Mouse (Mus musculus) lung, embryonic 16.5 days (tissue): ENCODE data around the gene Hacl1. TPM values are rescaled to one million over a fixed set of nuclear protein-coding genes. Genes with fewer than 3 reads are reported as not detected.
"Not testable (repeated sequence)": the region's sequence is repeated elsewhere in the genome, so short reads cannot be mapped to it uniquely, and the experiment has no call there.

Experiments
- ATAC-seq: fragments of 200-750 bp; cut with Nextera tagmentation; 2 replicates; pipeline ENCODE4 v1.8.0; 2017; ENCODE audit warnings: low read depth, mild to moderate bottlenecking, moderate library complexity
- H3K27ac ChIP-seq: fragments of 300-500 bp; sonication (generic); 2 replicates; pipeline ENCODE4 v1.5.1; 2014; ENCODE audit warnings: mild to moderate bottlenecking, control low read depth, low read length
- H3K27me3 ChIP-seq: fragments of 300-500 bp; sonication (generic); 2 replicates; pipeline ENCODE4 v1.6.1; 2014; ENCODE audit warnings: low read depth, low read length, mixed read lengths; ENCODE audit not compliant: control insufficient read depth, insufficient read depth
- H3K36me3 ChIP-seq: fragments of 300-500 bp; sonication (generic); 2 replicates; pipeline ENCODE4 v1.6.1; 2014; ENCODE audit warnings: low read length; ENCODE audit not compliant: control insufficient read depth, insufficient read depth
- H3K4me1 ChIP-seq: fragments of 300-500 bp; sonication (generic); replicated peaks from 2 replicates; pipeline ENCODE4 v1.6.1; 2014; ENCODE audit warnings: low read length, mixed read lengths; ENCODE audit not compliant: control insufficient read depth, insufficient read depth
- H3K4me2 ChIP-seq: fragments of 300-500 bp; sonication (generic); 2 replicates; pipeline ENCODE4 v1.6.1; 2014; ENCODE audit warnings: low read depth, low read length, control low read depth
- H3K4me3 ChIP-seq: fragments of 300-500 bp; sonication (generic); 2 replicates; pipeline ENCODE4 v1.5.1; 2014; ENCODE audit warnings: mild to moderate bottlenecking, low read length, control low read depth
- H3K9ac ChIP-seq: fragments of 300-500 bp; sonication (generic); 2 replicates; pipeline ENCODE4 v1.6.1; 2014; ENCODE audit warnings: low read length, control low read depth
- H3K9me3 ChIP-seq: fragments of 300-500 bp; sonication (generic); 2 replicates; pipeline ENCODE4 v1.6.1; 2016; ENCODE audit warnings: low read length; ENCODE audit not compliant: control insufficient read depth
- WGBS: fragments of 180-500 bp; shearing (Covaris S2); extraction: QIAGEN DNeasy Blood & Tissue Kit; methylation state at CpG from one replicate; pipeline ENCODE4 v1.1.7; 2014; 5-methylcytosine and 5-hydroxymethylcytosine counted together
- polyA plus RNA-seq: library from polyadenylated mRNA; unstranded; fragments of >200 nt; fragmentation: Nextera tagmentation; extraction: Ambion mirVana; gene quantifications from 2 replicates; pipeline ENCODE4 v1.2.1, GENCODE M21; 2015

Gene Hacl1
- polyA plus RNA-seq, 1 experiment from 2014 or later, result 11.4 TPM

DNA sequence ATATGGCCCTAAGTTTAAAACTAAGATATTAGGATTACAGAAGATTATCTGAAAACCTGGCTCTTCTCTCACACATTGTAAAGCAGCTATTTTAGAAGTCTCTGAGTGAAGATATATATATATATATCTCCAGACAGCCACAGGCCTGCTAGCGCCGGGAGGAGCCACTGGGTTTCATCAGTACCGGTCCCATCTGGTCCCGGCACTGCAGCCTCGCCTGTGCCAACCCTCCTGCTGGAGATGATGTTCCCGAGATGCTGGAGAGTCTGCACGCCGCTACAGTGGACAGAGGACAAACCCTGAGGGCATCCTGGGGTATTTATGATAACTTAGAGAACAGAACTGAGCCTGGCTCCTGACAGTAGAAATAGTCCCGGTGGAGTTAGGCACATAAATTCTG is 23.9 kb downstream of the Hacl1 start:
- no peak for ATAC-seq
- Histone ChIP-seq H3K4me1 (no peaks in the 10 kb centered on the region), H3K4me2 (no peak overlapping the region), H3K9me3 (no peaks in the 10 kb centered on the region), H3K27ac (no peak overlapping the region), H3K36me3 (no peaks in the 10 kb centered on the region), H3K4me3 (no peak overlapping the region), H3K9ac (no peak overlapping the region), H3K27me3 (no peaks in the 10 kb centered on the region)
- WGBS, result 88% methylated on average over 9 of the region's 9 CpGs

DNA sequence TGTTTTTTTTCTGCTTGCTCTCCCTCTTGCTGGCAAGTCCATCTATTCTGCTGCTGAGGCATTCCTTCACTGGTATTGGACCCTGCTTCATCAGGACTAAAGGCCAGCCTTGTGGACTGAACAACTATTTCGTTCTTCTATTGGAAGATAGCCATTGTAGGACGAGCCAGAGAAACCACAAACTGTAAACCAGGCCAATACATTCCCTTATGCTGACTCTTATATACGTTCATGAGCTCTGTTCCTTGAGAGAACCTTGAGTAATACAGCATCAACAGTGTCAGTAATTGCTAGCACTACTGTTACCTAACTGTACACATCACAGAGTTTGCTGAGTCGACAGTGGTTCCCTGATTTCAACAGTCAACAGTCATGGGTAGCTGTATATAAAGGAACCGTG is 27.4 kb downstream of the Hacl1 start:
- no peak overlapping the region for H3K27ac ChIP-seq
- H3K9ac ChIP-seq, result no peak overlapping the region
- no peaks in the 10 kb centered on the region for H3K36me3 ChIP-seq
- H3K4me3 ChIP-seq, result no peak overlapping the region
- H3K4me2 ChIP-seq, result no peak overlapping the region
- no peak for ATAC-seq
- 78% methylated on average over 5 of the region's 5 CpGs for WGBS
- H3K27me3 ChIP-seq, result no peaks in the 10 kb centered on the region
- H3K4me1 ChIP-seq, result no peaks in the 10 kb centered on the region
- no peaks in the 10 kb centered on the region for H3K9me3 ChIP-seq

DNA sequence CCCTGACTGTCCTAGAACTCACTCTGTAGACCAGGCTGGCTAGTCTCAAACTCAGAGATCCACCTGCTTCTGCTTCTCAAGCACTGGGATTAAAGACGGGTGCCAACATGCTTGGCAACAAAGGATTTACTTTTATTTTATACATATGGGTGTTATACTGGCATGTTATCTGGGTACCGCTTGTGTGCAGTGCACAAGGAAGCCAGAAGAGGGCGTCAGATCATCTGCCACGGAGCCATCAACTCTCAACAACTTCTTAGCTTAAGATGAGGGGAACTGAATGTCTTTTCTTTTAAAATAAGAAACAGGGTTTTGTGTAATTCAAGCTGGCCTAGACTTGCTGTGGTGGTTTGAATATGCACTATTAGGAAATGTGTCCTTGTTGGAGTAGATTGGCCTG is 29.1 kb downstream of the Hacl1 start:
- Histone ChIP-seq H3K27ac (no peak overlapping the region), H3K27me3 (no peaks in the 10 kb centered on the region), H3K36me3 (no peaks in the 10 kb centered on the region), H3K4me1 (no peaks in the 10 kb centered on the region), H3K4me2 (no peak overlapping the region), H3K9ac (no peak overlapping the region), H3K9me3 (no peaks in the 10 kb centered on the region), H3K4me3 (no peak overlapping the region)
- 62% methylated on average over 4 of the region's 4 CpGs for WGBS
- no peak for ATAC-seq

DNA sequence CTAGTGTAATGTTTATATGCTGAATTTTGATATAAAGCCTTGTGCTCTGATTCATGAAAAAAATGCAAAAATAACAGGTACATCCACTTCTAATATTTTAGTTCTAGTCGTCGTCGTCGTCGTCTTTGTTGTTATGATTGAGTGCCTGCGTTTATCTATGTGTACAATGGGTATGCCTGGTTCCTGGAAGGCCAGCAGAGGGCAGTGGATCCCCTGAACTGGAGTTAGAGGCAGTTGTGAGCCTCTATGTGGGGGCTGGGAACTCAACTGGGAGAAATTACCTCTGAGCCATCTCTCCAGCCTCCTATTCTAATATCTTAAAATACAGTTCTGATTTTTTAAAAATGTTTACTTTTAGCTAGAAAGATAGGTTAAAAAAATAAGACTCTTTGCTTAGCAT is 35.6 kb downstream of the Hacl1 start:
- Histone ChIP-seq H3K9me3 (no peaks in the 10 kb centered on the region), H3K27me3 (no peaks in the 10 kb centered on the region), H3K4me1 (no peaks in the 10 kb centered on the region), H3K4me2 (no peak overlapping the region), H3K9ac (no peak overlapping the region), H3K4me3 (no peak overlapping the region), H3K27ac (no peak overlapping the region), H3K36me3 (no peaks in the 10 kb centered on the region)
- WGBS, result 42% methylated on average over 6 of the region's 6 CpGs
- no peak for ATAC-seq

GRCm38 (mm10) chr14:31604916-31605315 is 36.2 kb downstream of the Hacl1 start:
- no peaks in the 10 kb centered on the region for H3K4me1 ChIP-seq
- H3K9ac ChIP-seq, result no peak overlapping the region
- H3K9me3 ChIP-seq, result no peaks in the 10 kb centered on the region
- H3K36me3 ChIP-seq, result no peaks in the 10 kb centered on the region
- no peaks in the 10 kb centered on the region for H3K27me3 ChIP-seq
- no peak overlapping the region for H3K4me3 ChIP-seq
- 64% methylated on average over 5 of the region's 5 CpGs for WGBS
- H3K4me2 ChIP-seq, result no peak overlapping the region
- no peak for ATAC-seq
- no peak overlapping the region for H3K27ac ChIP-seq

- H3K4me1 ChIP-seq, H3K9me3 ChIP-seq, ATAC-seq, H3K36me3 ChIP-seq, H3K27ac ChIP-seq, H3K27me3 ChIP-seq, H3K4me3 ChIP-seq, H3K4me2 ChIP-seq, H3K9ac ChIP-seq: not testable (repeated sequence)
- 78% methylated on average over 6 of the region's 6 CpGs for WGBS
Observed at GRCm38 (mm10) chr14:31602616-31602979, 38.5 kb downstream of the Hacl1 start.

- no peak overlapping the region for H3K4me3 ChIP-seq
- H3K9me3 ChIP-seq, result no peaks in the 10 kb centered on the region
- H3K27me3 ChIP-seq, result no peaks in the 10 kb centered on the region
- H3K9ac ChIP-seq, result no peak overlapping the region
- 91% methylated on average over 14 of the region's 14 CpGs for WGBS
- no peaks in the 10 kb centered on the region for H3K4me1 ChIP-seq
- no peaks in the 10 kb centered on the region for H3K36me3 ChIP-seq
- H3K27ac ChIP-seq, result no peak overlapping the region
- no peak for ATAC-seq
- H3K4me2 ChIP-seq, result no peak overlapping the region
Observed at GRCm38 (mm10) chr14:31601908-31602615, 39.0 kb downstream of the Hacl1 start.

GRCm38 (mm10) chr14:31597446-31597845 is 43.6 kb downstream of the Hacl1 start:
- H3K4me1 ChIP-seq, result no peaks in the 10 kb centered on the region
- H3K27me3 ChIP-seq, result no peaks in the 10 kb centered on the region
- 92% methylated on average over 4 of the region's 4 CpGs for WGBS
- ATAC-seq, result no peak
- H3K9ac ChIP-seq, result no peak overlapping the region
- no peak overlapping the region for H3K4me2 ChIP-seq
- no peaks in the 10 kb centered on the region for H3K9me3 ChIP-seq
- no peak overlapping the region for H3K4me3 ChIP-seq
- no peaks in the 10 kb centered on the region for H3K36me3 ChIP-seq
- no peak overlapping the region for H3K27ac ChIP-seq

DNA sequence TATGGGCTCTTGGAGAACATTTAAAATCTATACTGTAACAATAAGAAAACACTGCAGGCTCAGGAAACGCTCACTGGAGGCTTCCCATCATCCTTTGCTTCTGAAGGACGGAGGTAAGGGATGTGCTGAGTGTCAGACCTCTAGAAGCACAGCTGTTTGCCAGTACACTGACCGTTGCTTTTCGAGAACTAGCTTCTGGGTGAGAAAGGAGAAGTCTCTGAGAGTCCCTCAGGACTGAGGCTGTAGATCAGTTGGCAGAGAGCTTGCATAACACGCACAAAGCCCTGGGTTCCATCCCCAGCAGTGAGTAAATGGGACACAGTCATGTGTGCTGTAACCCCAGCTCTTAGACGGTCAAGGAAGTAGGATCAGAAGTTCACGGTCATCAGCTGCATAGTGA is 44.7 kb downstream of the Hacl1 start:
- no peak for ATAC-seq
- no peak overlapping the region for H3K27ac ChIP-seq
- H3K27me3 ChIP-seq, result no peaks in the 10 kb centered on the region
- no peak overlapping the region for H3K4me2 ChIP-seq
- no peaks in the 10 kb centered on the region for H3K4me1 ChIP-seq
- no peak overlapping the region for H3K4me3 ChIP-seq
- 64% methylated on average over 7 of the region's 7 CpGs for WGBS
- H3K9me3 ChIP-seq, result no peaks in the 10 kb centered on the region
- no peaks in the 10 kb centered on the region for H3K36me3 ChIP-seq
- H3K9ac ChIP-seq, result no peak overlapping the region

DNA sequence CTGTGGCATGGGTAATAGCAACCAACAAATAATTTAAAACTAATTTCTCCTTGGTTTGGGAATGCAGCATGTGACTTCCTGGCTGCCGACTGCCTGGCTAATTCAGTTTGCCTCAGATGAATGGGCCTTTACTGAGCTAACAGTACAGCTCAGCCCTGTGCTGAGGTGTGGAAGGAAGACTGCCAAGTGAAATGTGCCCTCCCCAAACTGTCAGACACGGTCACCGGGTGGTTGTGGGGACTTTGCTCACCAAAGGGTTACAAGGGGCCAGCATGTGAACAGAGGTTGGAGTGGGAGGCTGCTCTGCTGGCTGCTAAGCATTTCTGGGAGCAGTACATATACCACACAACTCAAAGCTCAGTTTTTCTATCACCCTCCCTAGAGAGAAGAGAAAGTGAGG is 46.4 kb downstream of the Hacl1 start:
- no peak overlapping the region for H3K4me3 ChIP-seq
- H3K36me3 ChIP-seq, result no peaks in the 10 kb centered on the region
- no peak overlapping the region for H3K27ac ChIP-seq
- no peaks in the 10 kb centered on the region for H3K27me3 ChIP-seq
- no peaks in the 10 kb centered on the region for H3K4me1 ChIP-seq
- H3K4me2 ChIP-seq, result no peak overlapping the region
- no peaks in the 10 kb centered on the region for H3K9me3 ChIP-seq
- no peak overlapping the region for H3K9ac ChIP-seq
- ATAC-seq, result no peak
- 64% methylated on average over 3 of the region's 3 CpGs for WGBS
